Mouse (Mus musculus) neural tube, embryonic 15.5 days (tissue): ENCODE measurements at regions not wholly inside any gene's neighbourhood (a gene's known extent, or its start where the extent isn't known, plus 50 kb on each side); places are given as distances from the start of the nearest gene placed in this dataset.

Source experiments
- ATAC-seq: fragments of 200-750 bp; cut with Nextera tagmentation; 2 replicates; pipeline ENCODE4 v1.8.0; 2017; ENCODE audit warnings: mild to moderate bottlenecking, moderate TSS enrichment, moderate library complexity; ENCODE audit not compliant: low FRiP score
- H3K27ac ChIP-seq: fragments of 300-500 bp; sonication (generic); replicated peaks from 2 replicates; pipeline ENCODE4 v1.5.1; 2015; ENCODE audit warnings: mild to moderate bottlenecking, inconsistent platforms
- H3K27me3 ChIP-seq: fragments of 300-500 bp; sonication (generic); replicated peaks from 2 replicates; pipeline ENCODE4 v1.6.1; 2015; ENCODE audit warnings: inconsistent platforms
- H3K36me3 ChIP-seq: fragments of 300-500 bp; sonication (generic); 2 replicates; pipeline ENCODE4 v1.6.1; 2015; ENCODE audit warnings: inconsistent platforms
- H3K4me1 ChIP-seq: fragments of 300-500 bp; sonication (generic); 2 replicates; pipeline ENCODE4 v1.6.1; 2015; ENCODE audit warnings: inconsistent platforms
- H3K4me2 ChIP-seq: fragments of 300-500 bp; sonication (generic); 2 replicates; pipeline ENCODE4 v1.6.1; 2015; ENCODE audit warnings: inconsistent platforms, mild to moderate bottlenecking, moderate library complexity
- H3K4me3 ChIP-seq: fragments of 300-500 bp; sonication (generic); replicated peaks from 2 replicates; pipeline ENCODE4 v1.5.1; 2015; ENCODE audit warnings: mild to moderate bottlenecking, inconsistent platforms
- H3K9ac ChIP-seq: fragments of 300-500 bp; sonication (generic); replicated peaks from 2 replicates; pipeline ENCODE4 v1.6.1; 2015; ENCODE audit warnings: mild to moderate bottlenecking, inconsistent platforms
- H3K9me3 ChIP-seq: fragments of 300-500 bp; sonication (generic); replicated peaks from 2 replicates; pipeline ENCODE4 v1.6.1; 2016; ENCODE audit warnings: inconsistent platforms
- WGBS: fragments of 180-500 bp; shearing (Covaris S2); methylation state at CpG from one replicate; pipeline ENCODE4 v1.1.7; 2015; ENCODE audit warnings: mixed read lengths; 5-methylcytosine and 5-hydroxymethylcytosine counted together

GRCm38 (mm10) chr6:89042478-89043239, 140.6 kb downstream of the Tpra1 start:
- no peak overlapping the region for H3K4me2 ChIP-seq
- H3K36me3 ChIP-seq, result no peaks in the 10 kb centered on the region
- H3K9me3 ChIP-seq, result no peaks in the 10 kb centered on the region
- WGBS, result 72% methylated on average over 24 of the region's 24 CpGs
- no peak overlapping the region for H3K9ac ChIP-seq
- no peak overlapping the region for H3K4me3 ChIP-seq
- no peaks in the 10 kb centered on the region for H3K4me1 ChIP-seq
- peaks cover 4% of the 10 kb centered on the region; the same call in 1 of the 2 replicates for H3K27me3 ChIP-seq
- no peak for ATAC-seq
- H3K27ac ChIP-seq, result no peak overlapping the region

GRCm38 (mm10) chr6:89045436-89045966, 143.4 kb downstream of the Tpra1 start:
- Histone ChIP-seq H3K4me2 (no peak overlapping the region), H3K27me3 (no peaks in the 10 kb centered on the region), H3K9me3 (no peaks in the 10 kb centered on the region), H3K36me3 (no peaks in the 10 kb centered on the region), H3K27ac (no peak overlapping the region), H3K4me3 (no peak overlapping the region), H3K9ac (no peak overlapping the region), H3K4me1 (no peaks in the 10 kb centered on the region)
- WGBS, result 71% methylated on average over 4 of the region's 4 CpGs
- no peak for ATAC-seq

GRCm38 (mm10) chr6:89046476-89046875, 144.4 kb downstream of the Tpra1 start:
- no peak overlapping the region for H3K4me2 ChIP-seq
- no peak for ATAC-seq

GRCm38 (mm10) chr6:89047629-89048332, 145.7 kb downstream of the Tpra1 start:
- H3K27me3 ChIP-seq, result no peaks in the 10 kb centered on the region
- WGBS, result 59% methylated on average over 6 of the region's 6 CpGs
- no peak overlapping the region for H3K4me3 ChIP-seq
- H3K4me2 ChIP-seq, result no peak overlapping the region
- ATAC-seq, result no peak
- no peaks in the 10 kb centered on the region for H3K9me3 ChIP-seq
- H3K4me1 ChIP-seq, result no peaks in the 10 kb centered on the region
- no peak overlapping the region for H3K9ac ChIP-seq
- H3K27ac ChIP-seq, result no peak overlapping the region
- H3K36me3 ChIP-seq, result no peaks in the 10 kb centered on the region

More at GRCm38 (mm10) chr6:89046476-89046875, 144.4 kb downstream of the Tpra1 start:
- no peaks in the 10 kb centered on the region for H3K4me1 ChIP-seq
- no peaks in the 10 kb centered on the region for H3K27me3 ChIP-seq
- H3K36me3 ChIP-seq, result no peaks in the 10 kb centered on the region
- H3K9ac ChIP-seq, result no peak overlapping the region
- H3K9me3 ChIP-seq, result no peaks in the 10 kb centered on the region
- no peak overlapping the region for H3K27ac ChIP-seq
- no peak overlapping the region for H3K4me3 ChIP-seq
- WGBS, result 92% methylated on average over 2 of the region's 2 CpGs

GRCm38 (mm10) chr6:89049290-89049689, 147.2 kb downstream of the Tpra1 start:
- Histone ChIP-seq H3K27me3 (no peaks in the 10 kb centered on the region), H3K4me3 (no peak overlapping the region), H3K9ac (no peak overlapping the region), H3K4me2 (no peak overlapping the region), H3K36me3 (no peaks in the 10 kb centered on the region), H3K9me3 (no peaks in the 10 kb centered on the region), H3K4me1 (no peaks in the 10 kb centered on the region), H3K27ac (no peak overlapping the region)
- ATAC-seq, result no peak
- WGBS, result 24% methylated on average over 1 of the region's 1 CpGs

GRCm38 (mm10) chr6:89050575-89051270, 148.7 kb downstream of the Tpra1 start:
- Histone ChIP-seq H3K27ac (no peak overlapping the region), H3K27me3 (no peaks in the 10 kb centered on the region), H3K4me2 (no peak overlapping the region), H3K9ac (no peak overlapping the region), H3K36me3 (no peaks in the 10 kb centered on the region), H3K4me3 (no peak overlapping the region), H3K4me1 (no peaks in the 10 kb centered on the region), H3K9me3 (no peaks in the 10 kb centered on the region)
- ATAC-seq, result no peak
- 88% methylated on average over 13 of the region's 13 CpGs for WGBS

GRCm38 (mm10) chr6:89052758-89053460, 150.9 kb downstream of the Tpra1 start:
- Histone ChIP-seq H3K4me2 (no peak overlapping the region), H3K9me3 (no peaks in the 10 kb centered on the region), H3K4me3 (no peak overlapping the region), H3K27ac (no peak overlapping the region), H3K27me3 (no peaks in the 10 kb centered on the region), H3K9ac (no peak overlapping the region), H3K4me1 (no peaks in the 10 kb centered on the region), H3K36me3 (no peaks in the 10 kb centered on the region)
- WGBS, result 90% methylated on average over 9 of the region's 9 CpGs
- ATAC-seq, result no peak

GRCm38 (mm10) chr6:89054060-89054459, 152.0 kb downstream of the Tpra1 start:
- H3K36me3 ChIP-seq, result no peaks in the 10 kb centered on the region
- no peak overlapping the region for H3K27ac ChIP-seq
- H3K4me3 ChIP-seq, result no peak overlapping the region
- H3K4me2 ChIP-seq, result no peak overlapping the region
- no peaks in the 10 kb centered on the region for H3K4me1 ChIP-seq
- no peaks in the 10 kb centered on the region for H3K27me3 ChIP-seq
- no peaks in the 10 kb centered on the region for H3K9me3 ChIP-seq
- no peak overlapping the region for H3K9ac ChIP-seq
- WGBS, result 84% methylated on average over 13 of the region's 13 CpGs
- no peak for ATAC-seq

GRCm38 (mm10) chr6:89059431-89059975, 157.5 kb downstream of the Tpra1 start:
- no peaks in the 10 kb centered on the region for H3K36me3 ChIP-seq
- no peaks in the 10 kb centered on the region for H3K4me1 ChIP-seq
- H3K27me3 ChIP-seq, result no peaks in the 10 kb centered on the region
- no peaks in the 10 kb centered on the region for H3K9me3 ChIP-seq
- H3K4me2 ChIP-seq, result no peak overlapping the region
- no peak overlapping the region for H3K9ac ChIP-seq
- no peak overlapping the region for H3K27ac ChIP-seq
- ATAC-seq, result no peak
- WGBS, result 71% methylated on average over 4 of the region's 4 CpGs
- no peak overlapping the region for H3K4me3 ChIP-seq

GRCm38 (mm10) chr6:89064977-89065580, 163.0 kb downstream of the Tpra1 start:
- H3K9me3 ChIP-seq, result no peaks in the 10 kb centered on the region
- no peak overlapping the region for H3K4me3 ChIP-seq
- no peak overlapping the region for H3K9ac ChIP-seq
- no peak overlapping the region for H3K27ac ChIP-seq
- H3K4me2 ChIP-seq, result no peak overlapping the region
- H3K27me3 ChIP-seq, result no peaks in the 10 kb centered on the region
- ATAC-seq, result no peak
- no peaks in the 10 kb centered on the region for H3K36me3 ChIP-seq
- 88% methylated on average over 7 of the region's 7 CpGs for WGBS
- H3K4me1 ChIP-seq, result peaks cover 19% of the 10 kb centered on the region

- ATAC-seq, result no peak
These were observed 164.5 kb downstream of the Tpra1 start for GRCm38 (mm10) chr6:89066588-89066987.

More at GRCm38 (mm10) chr6:89066588-89066987, 164.5 kb downstream of the Tpra1 start:
- Histone ChIP-seq H3K9ac (no peak overlapping the region), H3K4me1 (peaks cover 20% of the 10 kb centered on the region), H3K4me3 (no peak overlapping the region), H3K9me3 (no peaks in the 10 kb centered on the region), H3K27ac (no peak overlapping the region), H3K36me3 (no peaks in the 10 kb centered on the region), H3K27me3 (no peaks in the 10 kb centered on the region), H3K4me2 (no peak overlapping the region)
- WGBS, result 36% methylated on average over 5 of the region's 5 CpGs
